Mouse (Mus musculus) heart, adult 18-20 months (tissue): Measurements from ENCODE around the gene Cdkal1. TPM values are rescaled to one million over a fixed set of nuclear protein-coding genes. Genes with fewer than 3 reads are reported as not detected.

Source experiments
- DNase-seq, 2 experiments: peaks; one replicate each; pipeline ENCODE4 v3.0.0; 2021 to 2022; ENCODE audit warnings: mixed read lengths in 1 of 2
- total RNA-seq, 2 experiments: library from RNA; stranded (reverse); gene quantifications; 2 replicates each; pipeline ENCODE4 v1.2.3; 2021

The Cdkal1 gene
- total RNA-seq, 2 experiments from 2014 or later, result 25.8 to 32.5 TPM

DNA sequence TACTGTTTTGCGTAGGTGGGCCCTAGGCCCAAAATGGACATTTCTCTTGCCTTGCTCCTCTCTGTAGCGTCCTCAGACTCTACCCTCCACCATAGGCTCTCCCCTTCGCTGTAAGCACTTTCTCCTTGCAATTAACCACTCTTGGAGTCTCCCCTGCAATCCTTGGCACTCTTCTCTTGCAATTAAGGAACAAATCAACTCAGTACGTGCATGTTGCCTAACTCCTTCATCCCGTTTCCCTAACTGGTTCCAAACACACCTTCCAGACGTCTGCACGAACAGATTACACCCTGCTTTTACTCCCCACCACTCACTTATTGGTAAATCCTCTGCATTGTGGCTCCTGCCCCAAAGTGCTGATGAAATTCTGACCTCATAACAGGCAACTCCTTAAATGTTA is 358.2 kb downstream of the Cdkal1 start:
- DNase-seq, result no peak

DNA sequence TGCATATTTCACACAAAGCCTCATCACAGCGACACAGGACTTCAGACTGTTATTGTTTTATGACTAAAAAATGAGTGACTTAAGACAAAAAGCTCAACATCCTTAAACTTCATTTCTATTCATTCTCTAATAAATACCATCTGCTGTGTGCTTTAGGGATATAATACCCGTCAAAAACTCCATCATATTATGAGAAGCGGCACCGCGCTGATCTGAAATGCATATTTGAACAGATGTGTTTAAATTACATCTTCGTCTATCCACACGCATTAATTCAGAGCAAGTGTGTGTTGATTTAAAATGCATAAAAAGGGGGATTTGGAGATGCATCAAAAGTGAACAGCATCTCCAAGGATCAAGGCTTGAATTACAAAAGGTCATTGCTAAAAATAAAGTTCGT is 365.1 kb downstream of the Cdkal1 start:
- DNase-seq, result no peak

DNA sequence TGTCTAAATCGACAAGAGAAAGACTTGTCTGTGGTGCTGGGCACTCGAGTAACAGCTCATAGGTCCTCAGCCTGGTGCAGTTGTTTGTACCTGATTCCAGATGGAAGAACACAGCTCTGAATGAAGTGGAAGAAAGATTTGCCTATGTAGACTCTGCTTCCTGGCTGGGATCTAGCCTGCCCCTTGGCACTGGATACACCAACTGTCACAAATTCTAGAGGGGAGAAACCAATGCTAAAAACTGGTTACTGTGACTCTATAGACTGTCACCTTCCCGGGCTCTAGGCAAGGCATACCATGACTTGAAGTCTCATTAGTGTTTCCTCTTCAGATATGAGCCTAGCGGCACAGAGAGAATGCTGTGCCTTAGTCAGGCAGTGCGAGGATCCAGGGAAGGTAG is 366.0 kb downstream of the Cdkal1 start:
- DNase-seq, result no peak

DNA sequence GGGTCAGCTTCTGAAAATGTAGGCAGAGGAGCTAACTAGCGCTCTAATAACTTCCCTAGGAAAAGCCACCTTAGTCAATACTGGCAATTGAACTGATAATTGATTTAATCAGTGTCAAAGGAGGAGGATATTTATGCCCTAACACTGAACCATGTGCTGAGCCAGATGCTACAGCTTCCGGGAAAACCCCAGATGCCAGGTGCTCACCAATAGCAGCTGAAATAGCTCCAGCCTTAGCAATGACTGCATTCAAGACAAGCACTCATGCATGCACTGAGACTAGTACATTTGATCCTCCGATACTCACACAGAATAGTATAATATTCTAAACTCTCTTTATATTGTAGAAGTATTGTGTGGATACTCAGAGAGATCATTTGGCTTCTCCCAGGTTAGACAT is 368.8 kb downstream of the Cdkal1 start:
- DNase-seq, result no peak

DNA sequence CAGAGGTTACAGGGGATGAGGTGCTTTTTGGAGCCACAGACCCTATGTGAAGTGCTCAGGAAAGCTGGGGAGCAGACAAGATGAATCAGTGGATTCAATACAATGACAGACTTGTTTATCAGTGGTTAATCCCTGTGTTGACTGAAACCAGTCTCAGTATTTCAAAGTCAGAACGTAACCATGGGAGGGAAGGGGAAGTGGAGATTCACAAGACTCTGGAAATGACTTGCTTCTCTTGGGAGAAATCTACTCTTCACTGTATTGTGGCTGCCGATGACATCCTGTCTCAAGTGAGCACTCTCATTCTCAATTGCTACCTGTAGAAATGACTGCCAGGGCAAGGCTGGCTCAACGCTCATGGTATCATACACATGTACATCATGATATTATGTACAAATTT is 371.5 kb downstream of the Cdkal1 start:
- DNase-seq, result no peak

DNA sequence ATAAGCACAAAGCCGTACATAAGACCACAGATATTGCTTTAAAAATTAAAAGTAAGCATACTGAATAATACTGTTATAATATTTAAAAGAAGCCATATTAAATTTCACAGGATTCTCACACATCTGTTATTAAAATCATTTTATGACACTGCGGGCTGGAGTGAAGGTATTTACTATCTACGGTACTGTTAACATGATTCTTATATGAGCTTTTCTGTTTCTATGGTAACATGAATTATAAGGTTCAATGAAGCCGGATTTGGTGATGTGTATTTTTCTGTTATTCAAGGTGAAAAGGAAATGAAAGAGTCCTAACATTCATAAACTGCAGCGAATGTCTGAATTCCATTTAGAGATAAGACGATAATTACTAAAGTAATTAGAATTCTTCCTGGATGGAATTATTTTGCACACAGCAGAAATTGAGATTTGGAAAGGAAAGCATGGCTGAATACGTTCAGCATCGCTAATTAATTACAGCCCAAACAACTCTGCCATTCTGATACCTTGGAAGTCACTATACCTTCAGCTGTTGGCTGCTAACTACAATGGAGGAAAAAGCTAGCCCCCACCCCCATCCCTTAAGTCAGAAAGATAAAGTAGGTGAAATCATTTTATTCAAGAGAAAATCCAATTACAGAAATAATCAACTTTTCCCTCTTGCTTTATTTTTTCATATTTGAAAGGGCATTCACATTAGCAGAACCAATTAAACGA is 373.2 kb downstream of the Cdkal1 start:
- no peak for DNase-seq

DNA sequence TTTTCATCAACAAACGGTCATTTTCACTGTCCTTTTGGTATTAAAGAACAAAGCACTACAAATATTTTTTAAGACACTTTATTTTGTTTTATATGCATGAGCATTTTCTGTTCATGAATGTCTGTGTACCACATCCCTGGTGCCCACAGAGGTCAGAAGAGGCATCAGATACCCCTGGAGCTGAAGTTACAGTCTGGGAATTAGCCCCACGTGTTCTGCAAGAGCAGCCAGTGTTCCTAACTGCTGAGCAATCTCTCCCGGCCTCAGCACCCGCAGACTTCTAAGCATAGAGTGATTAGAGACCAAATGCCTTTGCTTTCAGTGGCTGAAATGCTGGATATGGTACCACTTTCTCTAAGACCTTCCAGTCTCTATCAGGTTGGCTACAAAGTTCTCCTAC is 379.1 kb downstream of the Cdkal1 start:
- DNase-seq, result no peak

DNA sequence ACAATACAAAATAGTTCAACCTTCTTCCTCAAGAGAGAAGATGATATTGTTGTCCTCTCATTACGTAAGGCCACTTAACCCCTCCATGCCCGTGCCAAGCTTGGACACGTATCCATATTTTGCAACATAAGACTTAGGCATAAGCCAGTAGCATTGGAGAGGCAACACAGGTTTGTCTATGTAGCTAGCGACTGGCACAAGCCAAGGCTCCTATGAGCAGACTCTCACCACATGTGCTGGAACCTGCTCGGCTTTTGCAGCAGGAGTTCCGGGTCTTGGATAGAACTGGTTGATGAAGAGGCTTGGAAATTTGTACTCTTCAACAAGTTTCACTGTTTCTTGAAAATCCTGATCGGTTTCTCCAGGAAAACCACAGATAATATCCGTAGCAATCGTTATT is 381.2 kb downstream of the Cdkal1 start:
- no peak for DNase-seq

DNA sequence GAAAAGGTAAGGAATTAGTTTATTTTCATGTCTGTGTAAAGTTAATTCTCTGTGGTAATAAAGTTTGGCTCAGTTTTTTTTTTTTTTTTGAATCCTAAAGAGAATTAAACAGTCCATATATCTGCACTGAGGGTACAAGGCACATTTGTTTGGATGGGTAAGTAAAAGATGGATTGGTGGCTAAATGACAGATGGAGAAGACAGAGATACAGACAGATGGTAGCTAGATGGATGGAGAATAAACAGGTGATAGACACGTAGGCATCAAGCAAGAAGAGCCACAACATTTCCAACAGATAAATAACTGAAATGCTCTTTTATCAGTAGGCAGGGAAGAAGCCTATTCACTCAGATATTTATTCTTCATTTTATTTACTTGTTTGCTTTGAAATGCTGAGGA is 381.7 kb downstream of the Cdkal1 start:
- no peak for DNase-seq

DNA sequence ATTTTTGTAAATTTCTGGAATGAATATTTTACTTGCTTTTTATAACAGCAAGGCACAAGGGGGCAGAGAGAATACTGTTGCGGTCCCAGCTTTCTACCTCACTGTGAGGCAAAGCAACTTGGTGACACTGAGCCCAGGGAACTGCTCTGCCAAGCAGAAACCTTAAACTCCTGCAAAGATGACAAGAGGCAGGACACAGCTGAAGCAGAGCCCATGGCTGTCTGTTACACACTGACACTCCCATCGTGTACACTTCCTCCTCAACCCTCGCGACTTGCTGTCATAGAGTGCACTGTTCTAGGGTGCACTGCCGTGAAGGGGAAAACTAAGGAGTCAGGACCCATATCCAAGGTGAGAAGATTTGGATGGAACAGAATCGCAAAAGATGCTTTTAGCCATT is 393.2 kb downstream of the Cdkal1 start:
- no peak for DNase-seq

DNA sequence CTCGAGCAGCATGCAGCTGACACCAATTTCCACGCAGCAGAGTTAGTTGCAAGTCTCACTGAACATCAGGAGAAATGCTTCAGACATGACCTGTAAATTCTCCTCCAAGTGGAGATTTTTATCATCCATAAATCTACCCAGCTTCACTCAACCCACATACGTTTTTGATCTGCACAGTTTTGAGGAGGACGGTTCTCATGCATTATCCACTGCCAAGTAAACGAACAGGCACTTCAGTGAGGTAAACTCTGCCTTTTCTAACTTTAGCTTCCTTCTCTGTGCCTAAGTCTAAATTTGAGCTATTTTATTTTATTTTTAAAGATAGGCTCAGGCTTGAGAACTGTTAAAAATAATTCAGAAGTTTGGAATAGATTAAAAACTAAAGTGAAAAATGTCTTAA is 394.7 kb downstream of the Cdkal1 start:
- DNase-seq, result no peak

DNA sequence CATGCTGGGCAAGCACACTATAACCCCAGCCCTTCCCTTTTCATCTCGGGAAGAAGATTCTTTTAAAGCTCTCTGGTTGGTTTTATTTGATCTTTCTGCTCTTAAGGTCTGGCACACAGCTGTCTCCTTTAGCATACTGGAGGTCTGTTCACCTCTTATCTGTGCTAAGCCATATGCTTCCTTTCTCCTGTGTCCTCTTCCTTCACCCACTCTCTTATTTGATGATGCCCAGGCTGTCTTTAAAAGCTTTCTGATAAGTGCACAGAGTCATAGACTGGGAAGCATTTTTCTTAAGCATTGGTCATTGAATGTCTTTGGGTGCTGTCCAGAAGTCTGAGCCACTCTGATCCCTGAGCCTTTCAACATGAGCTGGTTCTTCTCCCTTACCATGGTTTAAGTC is 397.1 kb downstream of the Cdkal1 start:
- no peak for DNase-seq

DNA sequence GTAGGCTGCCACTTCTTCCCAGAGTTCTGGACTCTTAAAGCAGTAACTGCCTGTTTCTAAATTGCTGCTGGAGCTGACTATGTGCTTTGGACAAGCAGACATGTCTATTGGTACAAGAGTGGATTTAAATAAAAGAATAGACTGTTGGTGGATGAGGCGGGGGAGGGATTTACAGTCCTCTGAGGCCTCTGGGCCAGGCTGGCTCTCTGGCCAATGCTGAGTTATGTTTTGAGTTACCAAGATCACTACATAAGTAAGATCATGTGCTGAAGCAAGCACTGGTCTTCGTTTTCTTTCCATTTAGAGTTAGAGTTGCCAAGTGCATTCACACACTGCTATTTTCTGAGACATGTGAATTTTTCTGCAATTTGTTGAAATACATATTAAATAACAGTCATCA is 418.4 kb downstream of the Cdkal1 start:
- no peak for DNase-seq

DNA sequence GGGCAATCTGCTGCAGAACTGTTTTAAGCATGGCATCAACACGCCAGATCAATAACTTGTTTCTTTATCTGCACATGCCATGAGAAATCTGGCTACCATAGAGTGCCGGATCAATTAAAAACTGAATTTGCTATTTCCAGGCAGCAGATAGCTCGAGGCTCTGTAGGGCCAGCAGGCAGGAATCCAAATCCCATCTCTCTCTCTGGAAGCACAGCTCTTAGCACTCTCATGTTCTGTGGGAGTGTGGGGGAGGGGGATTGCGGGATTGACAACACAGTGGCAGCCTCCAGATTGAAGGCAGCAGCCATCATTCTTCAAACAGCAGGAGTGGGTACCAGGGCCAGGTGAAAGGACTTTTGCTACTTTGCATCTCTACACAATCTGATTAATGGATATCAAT is 420.7 kb downstream of the Cdkal1 start:
- no peak for DNase-seq

DNA sequence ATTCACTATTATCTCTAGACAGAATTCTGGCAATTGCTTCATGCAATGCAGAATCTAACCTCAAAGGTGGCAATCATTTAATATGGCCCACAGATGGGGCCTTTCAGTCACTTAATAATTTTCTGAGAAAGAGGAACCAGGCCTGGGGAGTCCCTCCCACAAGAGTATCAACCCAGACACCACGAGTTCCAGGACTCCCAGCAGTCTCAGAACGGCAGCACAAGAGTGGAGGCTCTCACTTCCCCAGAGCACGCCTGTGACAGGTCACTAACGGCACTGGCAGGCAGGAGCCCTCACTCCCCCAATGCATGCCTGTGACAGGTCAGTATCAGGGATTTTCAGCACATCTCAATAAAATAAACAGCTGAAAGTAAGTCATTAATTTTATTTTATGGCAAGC is 424.6 kb downstream of the Cdkal1 start:
- no peak for DNase-seq

DNA sequence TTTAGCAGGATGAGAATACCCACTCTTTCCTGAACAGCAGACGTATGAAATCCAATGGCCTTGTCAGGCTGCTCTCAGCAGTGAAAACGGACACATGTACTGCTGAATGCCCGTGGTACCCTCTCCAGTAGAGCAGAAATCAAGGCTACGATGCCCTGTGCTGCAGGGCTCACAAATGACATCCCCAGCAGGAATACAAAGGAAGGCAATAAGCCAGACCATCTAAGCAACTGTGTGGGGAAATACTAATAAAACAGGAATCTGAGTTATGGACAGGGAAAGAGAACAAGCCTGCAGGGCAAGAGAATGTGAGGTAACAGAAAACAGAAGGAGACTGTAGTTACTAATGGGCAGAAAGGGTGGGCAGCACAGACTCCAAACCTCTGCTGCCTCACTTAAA is 425.6 kb downstream of the Cdkal1 start:
- no peak for DNase-seq

DNA sequence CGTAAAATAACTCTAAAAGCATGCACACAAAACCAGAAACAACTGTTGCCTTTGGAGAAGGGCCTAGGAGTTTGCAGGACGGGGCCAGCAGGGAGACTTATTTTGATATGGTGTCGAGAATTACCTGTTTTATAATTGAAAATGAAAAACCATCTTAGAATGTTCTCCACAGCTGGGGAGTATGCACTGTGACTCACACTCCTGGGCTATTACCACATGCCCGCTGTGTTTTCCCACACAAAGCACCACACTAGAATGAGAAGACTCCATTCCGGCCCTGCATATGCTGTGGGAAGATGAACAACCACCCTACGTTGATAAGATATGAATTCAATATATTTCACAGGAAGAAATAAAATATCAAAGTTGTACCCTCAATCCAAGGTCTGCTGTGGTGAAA is 426.3 kb downstream of the Cdkal1 start:
- DNase-seq, result no peak

DNA sequence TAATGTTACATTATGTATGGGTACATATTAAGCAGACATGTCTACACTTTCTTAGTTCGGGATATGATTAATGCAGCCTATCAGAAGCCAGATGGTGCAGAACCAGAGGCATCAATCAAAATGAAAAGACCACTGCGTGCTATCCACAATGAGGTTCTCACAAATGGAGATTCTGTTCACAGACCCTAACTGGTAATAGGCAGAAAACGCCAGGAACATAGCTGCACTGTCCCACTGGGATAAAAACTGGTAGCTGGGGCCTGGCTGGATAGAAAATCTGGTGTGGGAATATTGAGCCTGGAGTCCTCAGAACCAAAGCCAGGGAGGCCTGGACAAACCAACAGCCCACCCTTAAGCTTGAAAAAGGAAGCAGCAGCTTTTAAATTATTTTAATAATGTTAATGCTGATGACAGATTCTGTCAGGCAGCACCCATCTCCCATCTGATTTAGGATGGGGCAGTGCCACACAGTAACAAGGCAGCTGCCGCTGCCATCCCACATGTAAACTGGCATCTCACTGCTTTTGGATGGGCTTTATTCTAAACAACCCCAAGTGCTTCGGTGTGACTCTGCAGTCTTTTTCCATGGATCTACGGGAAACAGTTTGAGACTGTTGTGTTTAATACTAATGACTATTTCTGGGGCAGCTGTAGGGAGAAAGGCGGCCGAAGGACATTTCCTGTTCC is 438.9 kb downstream of the Cdkal1 start:
- DNase-seq, result peak; percentile 22 to 30

DNA sequence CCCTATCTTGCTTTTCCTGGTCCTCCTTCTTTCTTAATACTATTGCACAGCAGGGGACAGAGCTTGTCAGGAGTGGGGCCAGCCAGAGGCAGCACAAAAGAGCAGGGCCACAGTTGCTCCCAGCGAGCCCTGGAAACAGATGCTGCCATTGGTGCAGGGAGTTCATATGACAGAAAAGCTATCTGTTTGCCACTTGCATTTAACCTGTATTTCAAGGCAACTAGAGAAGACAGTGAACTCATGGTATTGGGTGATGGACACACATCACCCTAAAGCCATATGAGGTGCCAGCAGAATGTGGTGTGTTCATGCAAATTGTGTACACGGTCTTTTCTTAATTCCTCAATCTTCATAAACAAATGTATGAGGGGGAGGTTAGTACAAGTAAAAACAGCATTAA is 439.5 kb downstream of the Cdkal1 start:
- no peak for DNase-seq

DNA sequence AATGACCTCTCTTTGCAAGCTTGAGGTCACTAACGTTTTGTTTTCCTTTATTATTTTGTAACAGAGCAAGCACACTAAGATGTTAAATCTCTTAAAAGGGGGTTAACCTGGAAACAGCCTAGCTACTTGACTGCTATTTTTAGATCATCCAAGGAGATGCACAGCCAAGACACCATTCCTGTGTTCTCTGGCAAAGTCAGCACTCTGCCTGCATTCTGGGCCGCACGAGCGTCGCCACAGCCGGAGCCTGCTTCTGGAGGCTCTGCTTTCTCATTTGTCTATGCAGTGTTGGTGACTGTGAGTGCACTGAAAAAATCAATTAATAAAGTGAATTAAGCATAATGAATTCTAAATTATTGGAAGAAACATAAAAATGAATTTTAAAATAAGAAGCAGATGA is 440.6 kb downstream of the Cdkal1 start:
- DNase-seq, result peak; percentile 33 to 36

DNA sequence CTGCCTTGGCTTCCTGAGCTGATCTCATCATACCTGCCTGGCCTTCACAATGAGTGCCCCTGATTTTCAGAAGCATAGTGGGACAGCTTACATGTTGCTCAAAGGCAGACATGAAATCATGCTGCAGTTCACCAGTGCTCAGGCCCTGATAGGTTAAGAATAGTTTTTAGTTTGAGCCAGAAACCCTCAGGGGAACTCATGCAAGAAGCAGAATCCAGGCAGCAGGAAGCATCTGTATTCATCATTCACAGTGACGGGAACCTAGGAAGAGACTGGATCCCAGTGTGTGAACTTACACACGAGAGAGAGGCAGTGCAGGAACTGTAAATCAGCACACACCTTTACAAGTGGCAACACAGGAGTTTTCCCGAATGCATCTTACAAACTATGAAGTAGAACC is 441.0 kb downstream of the Cdkal1 start:
- peak; percentile 54 to 60 for DNase-seq

DNA sequence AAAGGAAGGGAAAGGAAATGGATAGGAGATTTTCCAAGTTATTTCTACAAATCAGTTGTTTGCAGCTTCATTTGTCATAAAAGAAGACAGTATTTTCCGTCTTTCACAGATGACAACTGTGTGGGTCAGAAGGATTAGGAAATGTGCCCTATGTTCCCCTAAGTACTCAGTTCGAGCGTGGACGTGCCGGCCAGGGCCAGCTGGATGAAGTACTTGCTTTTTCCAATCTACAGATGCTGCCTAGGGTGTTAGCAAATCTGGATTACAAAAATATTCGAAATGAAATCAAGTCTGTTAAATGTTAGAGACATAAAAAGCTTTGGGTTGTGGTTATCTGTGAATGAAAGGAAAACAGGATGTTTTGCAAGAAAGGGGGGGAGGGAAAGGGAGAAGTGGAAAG is 444.3 kb downstream of the Cdkal1 start:
- peak; percentile 37 to 46 for DNase-seq

DNA sequence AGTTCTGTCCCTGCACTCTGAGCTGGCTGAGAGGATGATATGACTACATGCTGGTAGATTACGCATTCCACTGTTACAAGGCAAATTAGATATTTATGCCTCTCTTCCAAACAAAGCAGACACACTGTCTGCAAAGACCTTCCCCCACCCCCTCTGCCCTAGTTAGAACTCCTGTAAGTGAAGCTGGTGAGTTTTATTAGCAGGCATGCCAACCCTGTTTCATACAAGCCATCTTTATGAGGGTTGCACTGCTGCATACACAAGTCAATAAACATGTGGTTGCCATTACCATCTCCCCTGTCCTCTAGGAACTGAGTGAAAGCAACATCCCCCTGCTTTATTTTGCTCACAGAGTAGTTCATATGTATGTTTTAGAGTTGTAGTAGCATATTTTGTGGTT is 447.9 kb downstream of the Cdkal1 start:
- DNase-seq, result no peak

DNA sequence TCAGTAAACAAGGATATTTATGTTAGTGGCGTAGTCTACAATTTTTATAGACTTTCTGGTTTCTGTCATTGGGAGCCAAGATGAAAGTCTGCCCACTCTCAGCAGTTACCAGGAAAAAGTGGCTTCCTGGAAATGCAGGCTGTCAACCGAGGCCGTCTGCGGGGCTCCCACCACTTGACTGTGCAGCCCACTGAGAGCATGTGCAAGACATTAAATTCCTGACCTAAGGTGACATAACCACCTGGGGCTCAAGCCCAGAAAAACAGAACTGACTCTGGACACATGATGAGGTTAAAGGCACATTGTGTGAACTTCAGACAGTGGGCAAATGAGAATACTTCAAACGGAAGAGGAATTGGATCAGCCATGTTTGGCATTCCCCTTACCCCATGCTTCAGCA is 450.2 kb downstream of the Cdkal1 start:
- DNase-seq, result no peak
